Mouse (Mus musculus): ENCODE measurements around the gene 2410137M14Rik. TPM values are rescaled to one million over a fixed set of nuclear protein-coding genes. Genes with fewer than 3 reads are reported as not detected.
A peak's percentile ranks its signal among the peaks of the same experiment; 100 is the strongest.
"Not testable (repeated sequence)": the region's sequence is repeated elsewhere in the genome, so short reads cannot be mapped to it uniquely, and the experiment has no call there.

2410137M14Rik gene
- total RNA-seq (2021) = under 1 TPM in 1 of 2 experiments, not detected in 1; 0.25 TPM
- long read RNA-seq, experiment 1 = 0 reads
- long read RNA-seq, experiment 2 = 0 reads

- intact Hi-C loops (cut with DNase I; ENCODE audit: low total_unique reads) = no loop called here
- no peak for DNase-seq
These were observed at the start of gene 2410137M14Rik for GRCm38 (mm10) chr17:36981221-36981813. 2410137M14Rik (minus strand) TSS chr17:36981237.

GRCm38 (mm10) chr17:37029162-37029561 is 48.1 kb upstream of the 2410137M14Rik start:
- DNase-seq = no peak
- intact Hi-C loops (cut with DNase I; ENCODE audit: low total_unique reads) = no loop called here

GRCm38 (mm10) chr17:37028683-37029120 is 47.7 kb upstream of the 2410137M14Rik start:
- intact Hi-C loops (cut with DNase I; ENCODE audit: low total_unique reads) = no loop called here
- peak; percentile 86 for DNase-seq

GRCm38 (mm10) chr17:37028212-37028611 is 47.2 kb upstream of the 2410137M14Rik start:
- DNase-seq = no peak
- intact Hi-C loops (cut with DNase I; ENCODE audit: low total_unique reads) = no loop called here

- intact Hi-C loops (cut with DNase I; ENCODE audit: low total_unique reads) = no loop called here
- no peak for DNase-seq
These were observed 46.4 kb upstream of the 2410137M14Rik start for GRCm38 (mm10) chr17:37027486-37027885.

- no peak for DNase-seq
- intact Hi-C loops (cut with DNase I; ENCODE audit: low total_unique reads) = no loop called here
These were observed 45.4 kb upstream of the 2410137M14Rik start for GRCm38 (mm10) chr17:37026425-37026824.

GRCm38 (mm10) chr17:37022628-37023576 is 41.9 kb upstream of the 2410137M14Rik start, which contains the start of gene Mog:
Mog (minus strand) TSS chr17:37023398.
- intact Hi-C loops (cut with DNase I; ENCODE audit: low total_unique reads) = no loop called here
- no peak for DNase-seq

GRCm38 (mm10) chr17:37019242-37019641 is 38.2 kb upstream of the 2410137M14Rik start:
- intact Hi-C loops (cut with DNase I; ENCODE audit: low total_unique reads); DNase-seq: not testable (repeated sequence)

- no peak for DNase-seq
- intact Hi-C loops (cut with DNase I; ENCODE audit: low total_unique reads) = no loop called here
These were observed 37.3 kb upstream of the 2410137M14Rik start for GRCm38 (mm10) chr17:37018328-37018727.

- no peak for DNase-seq
- intact Hi-C loops (cut with DNase I; ENCODE audit: low total_unique reads) = no loop called here
These were observed 35.3 kb upstream of the 2410137M14Rik start for GRCm38 (mm10) chr17:37016333-37016732.

GRCm38 (mm10) chr17:37012141-37012540 is 31.1 kb upstream of the 2410137M14Rik start:
- intact Hi-C loops (cut with DNase I; ENCODE audit: low total_unique reads) = no loop called here
- no peak for DNase-seq

- intact Hi-C loops (cut with DNase I; ENCODE audit: low total_unique reads) = no loop called here
- DNase-seq = no peak
These were observed 30.7 kb upstream of the 2410137M14Rik start for GRCm38 (mm10) chr17:37011719-37012118.

- intact Hi-C loops (cut with DNase I; ENCODE audit: low total_unique reads) = no loop called here
- no peak for DNase-seq
These were observed 28.5 kb upstream of the 2410137M14Rik start for GRCm38 (mm10) chr17:37009460-37010042.

GRCm38 (mm10) chr17:37008161-37008560 is 27.1 kb upstream of the 2410137M14Rik start:
- DNase-seq = no peak
- intact Hi-C loops (cut with DNase I; ENCODE audit: low total_unique reads) = no loop called here

GRCm38 (mm10) chr17:37003366-37003765 is 22.3 kb upstream of the 2410137M14Rik start:
- no peak for DNase-seq
- intact Hi-C loops (cut with DNase I; ENCODE audit: low total_unique reads) = no loop called here

GRCm38 (mm10) chr17:37002364-37003330 is 21.6 kb upstream of the 2410137M14Rik start:
- peak; percentile 27 for DNase-seq
- intact Hi-C loops (cut with DNase I; ENCODE audit: low total_unique reads) = no loop called here

- DNase-seq = no peak
- intact Hi-C loops (cut with DNase I; ENCODE audit: low total_unique reads) = no loop called here
These were observed 19.8 kb upstream of the 2410137M14Rik start, which contains the start of gene Zfp57 for GRCm38 (mm10) chr17:37000863-37001262. Zfp57 (plus strand) TSS chr17:37001163.

- intact Hi-C loops (cut with DNase I; ENCODE audit: low total_unique reads) = loop anchor here (5.0 kb wide), 1 partner anchor 81 kb away; no protein-coding TSS in a partner anchor
- no peak for DNase-seq
These were observed 17.4 kb upstream of the 2410137M14Rik start for GRCm38 (mm10) chr17:36998477-36998876.
